Mouse (Mus musculus) mature B cell (primary cell): ENCODE measurements around the gene Uhrf1.
"Not testable (repeated sequence)": the region's sequence is repeated elsewhere in the genome, so short reads cannot be mapped to it uniquely, and the experiment has no call there.

Experiments used
- in situ Hi-C: fragments of 300-500 bp; cut with MboI; formaldehyde crosslinking; loops from 2 replicates; pipeline ENCODE4 v1.14.3; 2019

Gene Uhrf1

DNA sequence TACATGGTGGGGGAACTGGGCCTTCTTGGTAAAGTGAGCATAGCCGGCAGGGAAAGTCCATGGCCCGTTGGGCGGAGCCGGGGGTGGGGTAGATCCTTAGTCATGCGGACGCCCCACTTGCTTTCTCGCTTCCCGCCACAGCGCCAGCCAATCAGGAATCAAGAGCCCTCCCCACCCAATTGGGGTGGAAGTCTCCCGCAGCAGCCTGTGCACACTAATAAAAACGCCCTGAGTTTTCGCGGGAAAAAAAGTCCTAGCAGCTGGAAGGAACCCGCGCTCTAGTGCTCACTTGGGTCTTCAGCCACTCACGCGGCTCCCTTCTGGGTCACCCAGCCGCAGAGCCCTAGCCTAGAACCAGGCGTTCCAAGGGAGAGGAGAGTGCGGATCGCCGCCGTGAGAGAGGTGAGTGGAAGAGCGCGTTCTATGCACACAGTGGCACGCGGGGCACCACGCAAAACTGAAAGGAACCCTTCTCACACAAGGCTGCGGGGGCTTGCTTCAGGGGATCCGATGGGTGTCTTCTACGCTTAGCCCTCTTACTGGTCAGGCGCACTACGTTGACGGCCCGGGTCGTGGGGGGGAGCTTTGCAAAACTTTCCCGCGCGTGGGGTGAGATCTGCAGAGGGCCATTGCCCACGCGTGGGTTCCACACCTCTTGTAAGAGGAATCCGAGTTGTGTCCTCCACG lies at the start of gene Uhrf1:
TSS of gene Uhrf1 (plus strand) at position 162 of the 687 bp plus-strand sequence.
- in situ Hi-C loops = no loop called here

DNA sequence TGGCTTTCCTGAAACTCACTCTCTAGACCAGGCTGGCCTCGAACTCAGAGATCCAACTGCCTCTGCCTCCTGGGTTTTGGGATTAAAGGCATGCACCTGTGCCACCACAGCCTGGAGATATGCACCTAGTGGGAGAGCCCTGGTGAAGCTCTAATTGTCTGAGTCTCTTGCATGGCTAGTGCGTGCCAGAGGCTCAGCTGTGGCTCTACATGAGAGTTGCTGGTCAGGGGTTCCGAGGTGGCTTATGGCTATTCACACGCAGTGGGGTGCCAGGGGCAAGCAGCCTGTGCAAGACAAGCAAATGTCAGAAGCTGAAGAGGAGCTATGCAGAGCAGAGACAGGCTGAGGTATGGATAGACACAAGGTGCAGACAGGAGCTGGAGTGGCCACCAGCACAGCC lies 48.4 kb upstream of the Uhrf1 start:
- in situ Hi-C loops = no loop called here

DNA sequence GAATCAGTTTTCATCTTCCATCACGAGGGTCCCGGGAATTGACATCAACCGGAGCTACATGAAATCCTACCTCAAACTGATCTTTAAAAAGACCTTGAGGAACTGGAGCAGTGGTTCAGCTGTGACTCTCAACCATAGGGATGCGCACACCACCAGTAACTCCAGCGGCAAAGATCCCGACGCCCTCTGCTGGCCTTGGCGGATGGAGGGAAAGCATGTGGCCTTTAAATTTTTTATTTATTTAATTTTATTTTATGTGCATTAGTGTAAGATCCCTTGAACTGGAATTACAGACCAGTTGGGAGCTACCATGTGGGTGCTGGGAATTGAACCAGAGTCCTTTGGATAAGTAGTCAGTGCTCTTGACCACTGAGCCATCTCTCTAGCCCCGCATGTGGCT lies 47.7 kb upstream of the Uhrf1 start:
- in situ Hi-C loops = no loop called here

DNA sequence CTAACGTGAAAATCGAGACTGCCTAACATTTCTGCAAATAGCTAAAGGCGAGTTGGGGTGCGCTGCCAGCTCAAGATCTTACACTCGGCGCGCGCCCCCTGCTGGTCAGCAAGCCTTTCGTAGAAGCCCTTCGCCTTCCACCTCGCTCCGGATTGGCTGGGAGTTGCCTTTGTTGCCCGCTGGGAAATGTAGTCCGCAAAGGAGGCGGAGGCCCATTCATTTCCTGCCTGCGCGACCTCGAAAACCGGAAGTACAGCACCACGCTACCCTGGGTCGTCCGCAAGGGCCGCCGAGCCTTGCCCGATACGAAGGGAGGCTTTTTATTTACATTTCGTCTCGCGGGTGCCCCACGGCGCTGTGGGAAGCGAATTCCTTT lies 47.3 kb upstream of the Uhrf1 start:
- in situ Hi-C loops = no loop called here

DNA sequence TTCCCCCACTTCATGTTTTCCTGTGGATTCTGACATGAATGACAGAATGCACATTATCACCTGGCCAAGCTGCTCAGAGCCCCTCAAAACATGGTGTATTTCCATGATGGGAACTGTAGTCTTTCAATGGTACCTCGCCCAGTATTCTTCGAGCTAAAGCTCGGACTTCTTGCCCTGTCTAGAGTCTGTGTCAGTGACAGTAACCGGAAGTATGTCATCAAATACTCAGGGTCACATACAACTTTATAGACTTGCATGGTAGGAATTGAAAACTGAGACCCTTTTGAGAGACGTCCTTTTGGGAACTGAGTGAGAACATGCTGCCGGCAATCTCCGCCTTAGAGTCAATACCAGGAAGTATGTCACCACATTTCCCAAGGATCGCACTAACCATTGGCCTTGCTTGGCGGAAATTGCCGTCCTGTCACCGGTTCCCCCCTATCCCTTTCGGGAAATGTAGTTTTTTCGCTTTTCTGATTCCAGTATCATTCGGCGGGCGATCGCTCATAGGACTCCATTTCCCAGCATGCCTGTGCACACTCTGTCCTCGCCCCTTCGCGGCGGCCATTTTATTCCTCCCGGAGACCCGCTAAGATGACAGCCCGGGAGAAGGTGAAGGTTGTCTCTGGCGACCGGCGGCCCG lies 46.8 kb upstream of the Uhrf1 start, which contains the start of gene Fem1a:
TSS of gene Fem1a (plus strand) at position 572 of the 643 bp plus-strand sequence.
- in situ Hi-C loops = no loop called here

DNA sequence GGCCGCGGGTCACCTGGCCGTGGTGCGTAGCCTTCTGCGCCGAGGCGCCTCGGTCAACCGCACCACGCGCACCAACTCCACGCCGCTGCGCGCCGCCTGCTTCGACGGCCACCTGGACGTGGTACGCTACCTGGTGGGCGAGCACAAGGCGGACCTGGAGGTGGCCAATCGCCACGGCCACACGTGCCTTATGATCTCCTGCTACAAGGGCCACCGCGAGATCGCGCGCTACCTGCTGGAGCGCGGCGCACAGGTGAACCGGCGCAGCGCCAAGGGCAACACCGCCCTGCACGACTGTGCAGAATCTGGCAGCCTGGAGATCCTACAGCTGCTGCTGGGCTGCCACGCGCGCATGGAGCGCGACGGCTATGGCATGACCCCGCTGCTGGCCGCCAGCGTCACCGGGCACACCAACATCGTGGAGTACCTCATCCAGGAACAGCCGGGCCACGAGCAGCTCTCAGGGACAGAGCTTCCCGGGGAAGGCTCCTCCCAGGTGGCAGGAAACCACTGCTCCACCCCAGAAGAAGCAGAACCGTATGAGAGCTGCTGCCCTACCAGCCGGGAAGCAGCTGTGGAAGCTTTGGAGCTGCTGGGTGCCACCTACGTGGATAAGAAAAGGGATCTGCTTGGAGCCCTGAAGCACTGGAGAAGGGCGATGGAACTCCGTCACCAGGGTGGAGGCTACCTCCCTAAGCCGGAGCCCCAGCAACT lies 45.8 kb upstream of the Uhrf1 start:
- in situ Hi-C loops = no loop called here

DNA sequence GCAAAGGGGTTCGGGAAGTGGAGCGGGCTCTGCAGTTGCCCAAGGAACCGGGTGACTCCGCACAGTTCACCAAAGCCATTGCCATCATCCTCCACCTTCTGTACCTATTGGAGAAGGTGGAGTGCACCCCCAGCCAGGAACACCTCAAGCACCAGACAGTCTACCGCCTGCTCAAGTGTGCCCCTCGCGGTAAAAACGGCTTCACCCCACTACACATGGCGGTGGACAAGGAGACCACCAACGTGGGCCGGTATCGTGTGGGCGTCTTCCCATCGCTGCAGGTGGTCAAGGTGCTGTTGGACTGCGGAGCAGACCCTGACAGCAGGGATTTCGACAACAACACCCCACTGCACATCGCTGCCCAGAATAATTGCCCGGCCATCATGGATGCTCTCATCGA lies 44.9 kb upstream of the Uhrf1 start:
- in situ Hi-C loops = not testable (repeated sequence)

DNA sequence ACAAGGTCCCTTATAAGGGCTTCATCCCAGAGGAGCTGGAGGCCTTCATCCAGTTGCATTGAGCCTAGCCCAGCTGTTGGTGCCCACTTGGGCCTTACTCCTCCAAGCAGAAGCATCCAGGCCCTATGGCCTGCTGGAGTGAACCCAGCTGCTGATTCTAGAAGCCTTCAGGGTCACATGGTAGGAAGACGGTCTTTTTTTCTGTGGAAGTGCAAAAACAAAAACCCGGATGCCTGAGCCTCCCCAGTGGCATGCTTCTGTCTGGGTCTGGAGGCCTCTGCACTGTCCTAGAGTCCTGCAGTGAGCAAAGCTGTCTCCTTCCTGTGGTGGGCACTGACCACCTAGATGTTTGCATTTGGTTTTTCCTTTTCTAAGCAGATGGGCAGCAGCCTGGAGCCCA lies 44.3 kb upstream of the Uhrf1 start:
- in situ Hi-C loops = not testable (repeated sequence)

DNA sequence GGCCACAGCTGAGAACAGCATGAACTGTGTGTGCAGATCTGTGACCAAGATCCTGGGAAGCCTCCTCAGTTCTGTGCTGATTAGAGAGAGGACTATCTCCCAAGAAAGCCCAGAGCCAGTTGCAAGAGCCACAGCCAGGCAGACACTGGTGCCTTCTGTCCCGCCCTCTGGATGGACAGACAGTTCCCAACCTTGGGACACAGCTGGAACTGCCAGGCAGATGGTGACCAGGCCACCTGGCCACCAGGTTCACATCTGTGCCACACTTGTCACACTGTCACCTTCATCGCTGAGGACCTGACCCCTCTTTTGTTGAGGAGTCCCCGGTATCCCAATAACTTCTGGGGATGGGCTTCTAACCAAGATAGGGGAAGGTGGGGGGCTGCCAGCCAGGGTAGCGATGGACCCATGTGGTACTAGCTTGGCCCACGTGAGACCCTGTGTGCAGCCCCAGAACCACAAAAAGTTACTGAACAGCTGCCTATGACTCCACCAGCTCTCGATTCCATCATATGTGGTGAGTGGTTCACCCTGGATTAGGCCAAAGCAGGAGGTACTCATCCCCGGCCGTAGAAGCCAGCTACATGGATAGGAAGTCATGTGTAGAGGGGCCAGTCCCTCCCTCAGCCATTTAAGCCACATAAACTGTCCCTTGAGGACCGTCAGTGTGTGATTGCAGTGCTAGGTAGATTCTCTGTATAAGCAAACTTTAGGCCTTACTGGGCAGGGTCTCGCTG lies 43.7 kb upstream of the Uhrf1 start:
- in situ Hi-C loops = no loop called here

DNA sequence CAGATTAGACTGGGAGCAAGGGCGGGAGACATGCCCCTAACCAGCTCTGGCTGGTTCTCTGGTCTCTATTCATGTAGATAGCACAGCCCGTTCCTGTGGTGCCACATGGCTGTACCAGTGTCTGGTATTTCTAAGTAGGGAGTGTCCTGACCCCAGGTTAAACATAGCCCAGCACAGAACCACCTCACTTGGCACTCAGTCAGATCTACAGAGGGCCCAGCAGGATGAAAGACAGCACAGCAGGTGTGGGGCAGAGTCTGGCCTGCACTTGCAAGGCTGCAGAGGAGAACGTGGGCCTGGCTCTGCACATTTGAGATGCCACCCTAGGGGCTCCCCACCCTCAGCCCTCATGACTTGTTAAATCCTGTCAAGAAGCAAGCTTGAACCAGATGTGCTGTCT lies 42.0 kb upstream of the Uhrf1 start:
- in situ Hi-C loops = no loop called here

DNA sequence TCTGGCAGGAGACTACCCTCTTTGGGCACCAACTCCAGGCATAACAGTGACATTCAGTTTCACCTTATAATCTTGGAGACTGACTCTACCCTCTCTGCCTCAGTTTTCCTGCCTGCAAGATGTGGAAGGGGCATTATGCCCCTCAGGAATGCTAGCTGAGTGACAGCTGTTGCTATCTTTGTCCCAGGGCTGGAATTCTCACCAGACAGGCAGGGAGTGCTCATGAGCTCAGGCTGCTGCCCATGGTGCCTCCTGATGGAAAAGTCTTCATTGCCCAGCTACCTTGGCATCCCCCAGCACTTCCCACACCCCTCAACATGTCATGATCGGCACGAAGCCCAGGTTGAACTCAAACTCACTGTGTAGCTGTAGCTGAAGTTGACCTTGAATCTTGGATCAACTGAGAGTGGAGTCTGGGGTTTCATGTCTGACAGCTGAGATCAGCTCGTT lies 40.5 kb upstream of the Uhrf1 start:
- in situ Hi-C loops = no loop called here

DNA sequence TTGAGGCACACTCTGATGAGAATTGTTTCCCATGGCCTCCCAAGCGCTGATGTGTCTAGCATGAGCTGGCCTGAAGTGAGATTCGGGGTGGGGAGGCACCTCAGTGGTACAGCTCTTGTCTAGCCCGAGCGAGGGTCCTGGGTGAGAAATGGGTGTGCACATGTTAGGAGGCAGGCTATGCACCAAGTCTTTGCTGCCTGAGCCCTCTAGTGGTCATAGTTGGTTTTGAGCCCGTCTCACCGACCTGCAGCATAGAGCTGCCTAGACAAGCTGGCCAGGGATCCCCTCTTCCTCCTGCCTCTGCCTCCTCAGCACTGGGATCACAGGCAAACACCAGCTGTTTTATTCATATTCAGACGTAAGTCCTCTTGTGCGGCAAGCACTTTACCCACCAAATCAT lies 39.1 kb upstream of the Uhrf1 start:
- in situ Hi-C loops = no loop called here

DNA sequence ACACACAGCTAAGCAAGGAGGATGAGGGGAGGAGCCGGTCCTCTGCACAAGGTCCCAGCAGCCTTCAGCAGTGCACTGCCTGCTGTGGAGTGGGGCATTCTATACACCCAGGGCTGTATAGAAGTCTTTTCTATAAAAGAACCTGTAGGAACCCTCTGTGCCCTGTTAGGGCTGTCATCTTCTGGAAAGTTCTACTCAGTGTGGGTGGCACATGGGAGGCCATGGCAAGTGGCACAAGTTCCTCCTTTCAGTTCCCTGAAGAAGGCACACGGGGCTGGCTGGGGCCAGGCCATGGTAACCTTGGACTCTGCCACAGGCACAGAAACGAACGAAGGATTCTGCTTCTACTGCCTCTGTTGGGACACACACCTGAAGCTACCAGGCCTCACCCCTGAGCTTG lies 38.1 kb upstream of the Uhrf1 start:
- in situ Hi-C loops = no loop called here

DNA sequence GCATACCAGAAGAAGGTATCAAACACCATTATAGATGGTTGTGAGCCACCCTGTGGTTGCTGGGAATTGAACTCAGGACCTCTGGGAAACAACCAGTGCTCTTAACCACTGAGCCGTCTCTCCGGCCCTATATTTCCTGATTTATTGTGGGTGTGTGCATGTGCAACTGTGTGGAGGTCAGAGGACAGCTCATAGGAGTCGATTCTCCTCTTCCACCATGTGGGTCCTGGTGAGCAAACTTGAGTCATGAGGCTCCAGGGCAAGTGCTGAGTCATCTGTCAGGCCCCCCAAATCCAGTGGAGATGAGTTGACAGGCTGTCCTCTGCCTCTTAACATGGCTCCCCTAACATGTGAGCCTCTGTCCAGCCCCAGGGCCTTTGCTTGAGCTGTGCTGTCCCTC lies 37.3 kb upstream of the Uhrf1 start:
- in situ Hi-C loops = no loop called here

DNA sequence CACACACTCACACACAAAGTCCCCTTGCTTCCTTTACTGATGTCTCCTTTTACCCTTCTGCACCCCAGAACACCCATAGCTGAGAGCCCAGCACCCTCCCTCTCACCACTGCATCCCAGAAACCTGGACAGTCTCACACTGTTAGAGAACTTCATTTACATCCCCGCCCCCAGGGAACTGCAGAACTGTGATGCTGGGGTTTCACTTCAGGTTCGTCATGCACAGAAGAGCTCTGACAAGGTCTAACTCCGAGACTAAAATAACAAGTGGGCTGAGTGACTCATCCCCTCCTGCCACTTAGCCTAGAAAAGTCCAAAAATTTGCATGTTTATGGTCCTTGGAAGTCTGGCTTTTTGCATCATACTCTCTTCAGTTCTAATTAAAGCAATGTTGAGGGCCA lies 36.9 kb upstream of the Uhrf1 start:
- in situ Hi-C loops = no loop called here

DNA sequence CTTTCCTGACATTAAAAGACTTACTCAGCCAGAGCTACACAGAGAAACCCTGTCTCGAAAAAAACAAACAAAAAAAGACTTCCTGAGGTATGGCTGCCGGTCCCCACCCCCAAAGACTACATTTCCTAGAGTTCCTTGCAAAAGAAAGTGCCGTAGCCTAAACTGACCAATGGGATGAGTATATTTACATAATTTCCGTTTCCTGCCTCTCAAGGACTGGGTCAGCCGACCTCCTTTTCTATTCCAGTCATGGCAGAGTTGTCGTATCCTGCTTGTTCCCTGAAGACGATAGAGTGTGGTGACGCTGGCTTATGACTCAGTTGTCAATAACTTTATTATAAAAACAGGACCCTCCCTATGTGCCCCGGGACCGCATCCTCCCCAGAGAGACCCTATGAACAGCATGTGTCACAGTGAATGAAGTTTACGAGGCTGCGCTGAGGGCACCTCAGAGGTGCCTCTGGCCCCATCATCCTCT lies 33.9 kb upstream of the Uhrf1 start:
- in situ Hi-C loops = no loop called here

DNA sequence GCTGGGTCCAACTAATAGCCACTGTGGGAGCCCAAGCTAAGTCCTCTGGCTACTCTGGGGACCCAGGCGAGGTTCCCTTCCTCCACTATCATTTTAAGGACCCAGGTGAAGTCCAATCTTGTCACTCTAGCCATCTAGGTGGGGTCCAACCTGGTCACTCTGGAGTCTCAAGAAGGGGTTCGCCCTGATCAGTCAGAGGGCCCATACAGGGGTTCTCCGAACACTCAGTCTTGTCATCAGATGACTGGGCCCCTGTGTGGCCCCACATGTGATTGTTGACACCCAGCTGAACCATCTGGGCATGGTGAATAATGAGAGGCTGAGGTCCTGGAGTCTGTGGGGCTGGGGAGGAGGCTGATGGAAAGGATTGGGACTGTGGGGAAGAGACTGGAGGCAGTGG lies 33.4 kb upstream of the Uhrf1 start:
- in situ Hi-C loops = no loop called here

DNA sequence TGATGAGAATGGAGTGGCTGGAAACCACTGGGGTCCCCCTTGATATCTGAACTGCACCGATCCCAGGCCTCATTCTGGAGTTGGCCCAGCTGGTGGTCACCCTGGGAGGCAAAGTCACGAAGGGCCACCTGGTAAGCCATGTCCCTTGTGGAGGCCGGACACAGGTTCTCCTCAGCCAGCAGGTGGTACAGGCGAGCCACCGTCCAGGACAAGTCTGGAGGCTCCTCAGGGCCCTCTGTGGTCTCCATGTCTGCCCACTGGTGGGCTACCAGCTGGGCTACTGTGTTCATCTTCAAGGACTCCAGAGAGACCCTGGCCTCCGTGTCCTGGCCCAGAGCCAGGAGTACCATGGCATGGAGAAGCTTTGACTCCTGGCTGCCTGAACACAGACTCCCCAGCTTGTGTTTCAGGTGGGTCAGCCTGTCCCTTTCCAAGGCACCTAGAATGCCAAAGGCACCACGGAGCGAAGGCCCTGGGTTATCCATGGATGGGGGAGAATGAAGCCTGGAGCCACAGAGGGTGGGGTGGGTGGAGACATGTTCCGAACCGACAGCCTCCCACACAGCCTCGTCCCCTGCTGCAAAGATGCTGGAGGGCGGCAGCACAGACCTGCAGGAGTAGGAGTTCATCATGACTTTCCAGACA lies 31.4 kb upstream of the Uhrf1 start:
- in situ Hi-C loops = no loop called here

DNA sequence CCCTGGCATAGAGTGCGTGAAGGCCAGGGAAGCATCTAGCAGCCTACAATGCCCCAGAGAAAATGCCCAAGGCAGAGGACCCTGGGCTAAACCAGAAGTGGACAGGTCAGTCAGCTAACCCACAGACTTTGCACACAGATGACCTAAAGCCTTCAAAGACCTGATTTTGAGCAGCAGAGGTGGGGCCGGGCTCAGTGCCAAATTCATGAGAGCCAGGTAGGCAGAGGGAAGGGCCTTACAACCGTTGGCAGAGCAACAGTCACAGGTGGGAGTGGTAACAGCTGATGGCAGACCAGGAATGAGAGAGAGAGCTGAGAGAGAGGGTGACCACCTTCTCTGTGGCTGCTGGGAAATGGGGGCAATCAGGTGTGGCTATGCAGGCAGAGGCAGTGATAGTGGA lies 30.5 kb upstream of the Uhrf1 start:
- in situ Hi-C loops = no loop called here

DNA sequence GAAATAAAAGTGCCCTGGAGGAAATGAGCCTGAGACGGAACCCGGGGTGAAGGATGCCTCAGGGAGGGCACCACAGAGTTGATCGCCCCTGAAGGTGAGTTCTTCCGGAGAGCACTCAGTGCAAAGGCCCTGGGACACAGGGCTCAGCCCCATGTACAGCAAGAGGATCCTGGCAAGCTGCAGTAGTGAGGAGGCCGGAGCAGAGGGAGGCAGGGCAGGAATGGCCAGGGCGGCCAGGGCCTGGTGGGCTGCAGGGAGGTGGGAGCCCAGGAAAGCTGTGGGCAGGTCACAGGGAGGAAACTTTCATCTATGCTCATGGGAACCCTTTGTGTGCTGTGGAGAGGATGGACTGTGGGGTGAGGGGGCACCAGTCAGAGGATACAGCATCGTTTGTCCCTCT lies 29.6 kb upstream of the Uhrf1 start:
- in situ Hi-C loops = no loop called here

DNA sequence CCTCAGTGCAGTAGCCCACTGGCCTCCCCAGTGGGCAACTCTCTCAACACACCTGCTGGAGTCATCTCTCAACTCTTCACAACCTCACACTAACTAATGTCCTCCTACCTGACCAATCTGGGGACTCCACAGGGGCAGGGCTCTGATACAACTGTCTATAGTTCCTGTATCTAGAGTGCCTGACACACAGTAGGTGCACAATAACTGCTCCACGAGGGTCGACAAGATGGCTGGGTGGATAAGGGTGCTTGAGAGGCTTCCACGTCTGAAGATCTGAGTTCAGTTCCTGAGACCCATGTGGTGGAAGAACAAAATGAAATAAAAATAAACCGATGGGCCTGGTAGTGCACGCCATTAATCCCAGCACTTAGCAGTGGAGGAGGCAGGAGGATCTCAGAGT lies 29.1 kb upstream of the Uhrf1 start:
- in situ Hi-C loops = no loop called here
